Mouse (Mus musculus) heart, postnatal 0 days (tissue): ENCODE measurements around the gene Gfral. TPM values are rescaled to one million over a fixed set of nuclear protein-coding genes. Genes with fewer than 3 reads are reported as not detected.

ENCODE experiments used
- ATAC-seq: fragments of 200-750 bp; cut with Nextera tagmentation; 2 replicates; pipeline ENCODE4 v1.8.0; 2017; ENCODE audit warnings: low read depth, moderate number of reproducible peaks, moderate library complexity; ENCODE audit not compliant: insufficient read depth
- DNase-seq: peaks from one replicate; pipeline ENCODE4 v3.0.0-alpha.2; 2016; ENCODE audit warnings: low spot score
- H3K27ac ChIP-seq: fragments of 300-500 bp; sonication (generic); 2 replicates; pipeline ENCODE4 v1.5.1; 2014; ENCODE audit warnings: low read depth, mild to moderate bottlenecking
- H3K27me3 ChIP-seq: fragments of 300-500 bp; sonication (generic); 2 replicates; pipeline ENCODE4 v1.6.1; 2014; ENCODE audit warnings: low read length, mixed read lengths; ENCODE audit not compliant: control insufficient read depth, insufficient read depth
- H3K36me3 ChIP-seq: fragments of 300-500 bp; sonication (generic); replicated peaks from 2 replicates; pipeline ENCODE4 v1.6.1; 2014; ENCODE audit warnings: low read length, mixed read lengths; ENCODE audit not compliant: control insufficient read depth, insufficient read depth
- H3K4me1 ChIP-seq: fragments of 300-500 bp; sonication (generic); 2 replicates; pipeline ENCODE4 v1.6.1; 2014; ENCODE audit warnings: antibody characterized with exemption; ENCODE audit not compliant: control insufficient read depth, insufficient read depth
- H3K4me2 ChIP-seq: fragments of 300-500 bp; sonication (generic); 2 replicates; pipeline ENCODE4 v1.6.1; 2014; ENCODE audit warnings: low read depth, mild to moderate bottlenecking, low read length, moderate library complexity
- H3K4me3 ChIP-seq: fragments of 300-500 bp; sonication (generic); 2 replicates; pipeline ENCODE4 v1.5.1; 2014; ENCODE audit warnings: low read depth, low read length
- H3K9ac ChIP-seq: fragments of 300-500 bp; sonication (generic); replicated peaks from 2 replicates; pipeline ENCODE4 v1.6.1; 2014; ENCODE audit warnings: low read depth, low read length, mixed read lengths
- H3K9me3 ChIP-seq: fragments of 300-500 bp; sonication (generic); replicated peaks from 2 replicates; pipeline ENCODE4 v1.6.1; 2016; ENCODE audit warnings: low read length; ENCODE audit not compliant: control insufficient read depth
- CTCF ChIP-seq: IDR thresholded peaks from 2 replicates; pipeline ENCODE4 v1.5.1; 2016; ENCODE audit warnings: antibody characterized with exemption, control low read depth, low read depth
- EP300 ChIP-seq: IDR thresholded peaks from 2 replicates; pipeline ENCODE4 v1.6.1; 2016; ENCODE audit warnings: antibody characterized with exemption, low read depth
- WGBS: fragments of 180-500 bp; shearing (Covaris S2); extraction: QIAGEN DNeasy Blood & Tissue Kit; methylation state at CpG from one replicate; pipeline ENCODE4 v1.1.7; 2014; 5-methylcytosine and 5-hydroxymethylcytosine counted together
- polyA plus RNA-seq: library from polyadenylated mRNA; unstranded; fragments of >200 nt; fragmentation: Nextera tagmentation; extraction: Ambion mirVana; gene quantifications from 2 replicates; pipeline ENCODE4 v1.2.1, GENCODE M21; 2015
- total RNA-seq: library from RNA; depleted of rRNA; stranded (reverse); fragments of >200 nt; gene quantifications from 2 replicates; pipeline ENCODE4 v1.2.3, GENCODE M21; 2014; ENCODE audit warnings: low replicate concordance

The Gfral gene
- total and polyA plus RNA-seq, 2 experiments from 2014 or later = not detected

GRCm38 (mm10) chr9:76217178-76217975 is 3.9 kb upstream of the Gfral start:
- no peaks in the 10 kb centered on the region for H3K36me3 ChIP-seq
- DNase-seq = no peak
- H3K9ac ChIP-seq = no peak overlapping the region
- H3K9me3 ChIP-seq = no peaks in the 10 kb centered on the region
- no peak for TF ChIP-seq CTCF
- no peak for TF ChIP-seq EP300
- no peak overlapping the region for H3K27ac ChIP-seq
- WGBS = 64% methylated on average over 4 of the region's 4 CpGs
- no peaks in the 10 kb centered on the region for H3K27me3 ChIP-seq
- H3K4me1 ChIP-seq = no peaks in the 10 kb centered on the region
- H3K4me3 ChIP-seq = no peak overlapping the region
- H3K4me2 ChIP-seq = no peak overlapping the region
- no peak for ATAC-seq

GRCm38 (mm10) chr9:76214678-76215077 is 1.2 kb upstream of the Gfral start:
- Histone ChIP-seq H3K27ac (no peak overlapping the region), H3K4me3 (no peak overlapping the region), H3K4me2 (no peak overlapping the region), H3K36me3 (no peaks in the 10 kb centered on the region), H3K9ac (no peak overlapping the region), H3K4me1 (no peaks in the 10 kb centered on the region), H3K9me3 (no peaks in the 10 kb centered on the region), H3K27me3 (no peaks in the 10 kb centered on the region)
- WGBS = 67% methylated on average over 4 of the region's 4 CpGs
- DNase-seq (no peak), ATAC-seq (no peak)
- TF ChIP-seq EP300 = no peak
- no peak for TF ChIP-seq CTCF

- no peaks in the 10 kb centered on the region for H3K4me1 ChIP-seq
- H3K27ac ChIP-seq = no peak overlapping the region
- no peaks in the 10 kb centered on the region for H3K9me3 ChIP-seq
- no peak for DNase-seq
- H3K36me3 ChIP-seq = no peaks in the 10 kb centered on the region
- 71% methylated on average over 4 of the region's 4 CpGs for WGBS
- H3K4me3 ChIP-seq = no peak overlapping the region
- H3K27me3 ChIP-seq = no peaks in the 10 kb centered on the region
- ATAC-seq = no peak
- TF ChIP-seq EP300 (no peak), CTCF (no peak)
- no peak overlapping the region for H3K4me2 ChIP-seq
- no peak overlapping the region for H3K9ac ChIP-seq
Measured at GRCm38 (mm10) chr9:76196917-76197316, 16.5 kb downstream of the Gfral start.

GRCm38 (mm10) chr9:76179221-76179620 is 34.2 kb downstream of the Gfral start:
- Histone ChIP-seq H3K4me3 (no peak overlapping the region), H3K4me2 (no peak overlapping the region), H3K27me3 (no peaks in the 10 kb centered on the region), H3K9ac (no peak overlapping the region), H3K9me3 (no peaks in the 10 kb centered on the region), H3K36me3 (no peaks in the 10 kb centered on the region), H3K4me1 (no peaks in the 10 kb centered on the region), H3K27ac (no peak overlapping the region)
- no peak for ATAC-seq
- no peak for DNase-seq
- TF ChIP-seq CTCF = no peak
- no peak for TF ChIP-seq EP300

GRCm38 (mm10) chr9:76172686-76173295 is 40.7 kb downstream of the Gfral start:
- H3K36me3 ChIP-seq = no peaks in the 10 kb centered on the region
- no peaks in the 10 kb centered on the region for H3K4me1 ChIP-seq
- no peak overlapping the region for H3K27ac ChIP-seq
- no peak overlapping the region for H3K4me3 ChIP-seq
- no peak for DNase-seq
- 59% methylated on average over 5 of the region's 5 CpGs for WGBS
- H3K9me3 ChIP-seq = no peaks in the 10 kb centered on the region
- H3K4me2 ChIP-seq = no peak overlapping the region
- H3K27me3 ChIP-seq = no peaks in the 10 kb centered on the region
- H3K9ac ChIP-seq = no peak overlapping the region
- no peak for TF ChIP-seq EP300
- TF ChIP-seq CTCF = no peak
- ATAC-seq = no peak
